Mouse (Mus musculus) cerebellum, postnatal 25 days (tissue): ENCODE measurements at regions not wholly inside any gene's neighbourhood (a gene's known extent, or its start where the extent isn't known, plus 50 kb on each side); places are given as distances from the start of the nearest gene placed in this dataset.

Experiments used
- DNase-seq, 2 experiments: peaks; one replicate each; pipeline ENCODE4 v3.0.0; 2021; ENCODE audit warnings: mixed read lengths in 2 of 2

DNA sequence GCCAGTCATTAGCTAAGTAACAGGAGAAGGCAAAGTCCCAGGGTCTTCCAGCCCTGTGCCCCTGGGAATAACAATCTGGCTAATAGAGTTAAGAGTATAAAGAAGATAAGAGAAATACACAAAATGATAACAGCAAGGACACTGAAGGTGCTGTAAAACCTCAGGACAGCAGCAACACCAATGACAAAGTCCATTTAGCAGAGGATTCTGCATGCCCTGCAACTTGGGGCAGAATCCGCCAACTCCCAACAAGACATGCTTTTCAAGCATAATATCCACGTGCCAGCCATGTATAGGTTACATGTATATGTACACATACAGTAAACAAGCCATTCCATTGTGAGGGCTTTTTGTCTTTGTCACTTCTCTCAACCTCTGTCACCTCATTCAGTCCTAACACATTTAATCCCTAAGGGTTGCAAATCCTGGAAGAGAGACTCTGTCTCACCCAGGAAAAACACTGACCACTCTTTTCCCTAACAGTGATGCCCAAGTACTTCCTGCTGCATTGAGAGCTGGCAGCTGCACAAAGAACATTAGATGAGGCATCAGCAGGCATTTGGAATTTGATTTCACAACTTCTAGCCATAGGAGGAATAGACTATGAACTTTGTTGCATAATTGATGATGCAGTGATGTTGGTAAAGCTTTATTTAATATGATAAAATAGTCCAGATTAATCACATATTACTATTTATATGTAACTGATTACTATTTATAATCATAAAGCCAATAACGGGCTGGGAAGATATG is 105.8 kb upstream of the Slc4a7 start:
- no peak for DNase-seq

DNA sequence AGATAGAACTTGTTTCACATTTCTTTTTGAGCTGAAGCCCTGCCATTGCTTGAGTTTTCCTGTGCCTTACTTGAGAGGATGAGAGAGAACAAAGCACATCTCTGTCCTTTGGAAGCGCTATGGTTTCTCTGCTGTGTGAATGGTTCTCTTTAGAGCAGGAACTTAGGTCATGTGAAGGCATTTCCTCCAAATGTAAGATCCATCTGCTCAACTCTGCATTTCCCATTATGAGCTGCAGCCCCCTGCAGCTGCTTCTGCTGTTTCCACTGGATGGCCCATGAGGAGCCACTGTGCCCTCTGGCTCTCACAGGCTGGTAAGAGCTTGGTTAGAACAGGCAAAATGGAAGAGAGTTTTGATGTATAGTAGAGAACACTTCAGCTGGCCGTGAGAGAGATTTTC is 102.5 kb upstream of the Slc4a7 start:
- DNase-seq = no peak

DNA sequence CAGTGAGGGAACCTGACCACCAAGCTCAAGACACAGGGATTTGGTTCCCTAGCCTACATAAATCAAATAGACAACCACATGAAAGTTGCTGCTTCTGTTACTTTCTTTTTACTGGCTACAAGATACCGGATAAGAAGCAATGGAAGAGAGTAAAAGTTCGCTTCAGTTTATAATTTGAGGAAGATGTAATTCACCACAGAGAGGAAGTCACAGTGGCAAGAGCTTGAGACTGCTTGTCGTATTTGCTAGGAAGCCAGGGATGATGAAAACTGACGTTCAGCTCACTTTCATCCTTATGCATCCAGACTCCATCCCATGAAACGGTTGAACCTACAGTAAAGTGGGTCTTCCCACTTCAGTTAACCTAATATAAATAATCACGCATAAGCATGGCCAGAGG is 102.1 kb upstream of the Slc4a7 start:
- no peak for DNase-seq

DNA sequence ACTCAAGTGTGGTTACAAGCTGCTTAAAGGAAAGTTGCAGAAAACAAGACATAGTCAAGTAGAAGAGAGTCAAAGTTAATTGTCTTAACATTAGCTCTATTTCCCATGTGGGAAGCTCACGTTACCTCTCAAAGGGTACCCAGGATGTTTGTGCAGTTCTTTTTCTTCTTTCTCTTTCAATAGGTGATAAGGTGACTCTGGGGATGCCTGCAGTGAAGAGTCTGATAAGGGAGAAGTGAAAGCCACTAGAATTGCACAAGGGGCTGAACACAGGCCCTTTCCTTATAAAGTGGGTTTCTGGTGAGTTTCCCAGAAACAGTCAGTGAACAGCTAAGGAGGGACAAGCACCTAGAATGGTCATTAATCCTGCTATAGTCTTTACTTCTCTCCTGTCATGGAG is 98.6 kb upstream of the Slc4a7 start:
- DNase-seq = no peak

DNA sequence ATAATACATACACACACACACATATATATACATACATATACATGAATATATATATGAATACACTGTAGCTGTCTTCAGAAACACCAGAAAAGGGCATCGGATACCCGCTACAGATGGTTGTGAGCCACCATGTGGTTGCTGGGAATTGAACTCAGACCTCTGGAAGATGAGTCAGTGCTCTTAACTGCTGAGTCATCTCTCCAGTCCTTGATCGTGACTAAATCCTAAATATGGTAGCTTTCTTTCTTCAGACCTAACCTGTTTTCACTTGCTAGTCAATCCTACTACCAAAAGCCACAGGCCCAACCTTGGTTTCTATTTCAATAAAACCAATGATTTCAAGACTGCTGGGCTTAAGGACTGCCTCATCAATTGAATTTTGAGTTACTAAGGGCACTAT is 95.0 kb upstream of the Slc4a7 start:
- DNase-seq = no peak

DNA sequence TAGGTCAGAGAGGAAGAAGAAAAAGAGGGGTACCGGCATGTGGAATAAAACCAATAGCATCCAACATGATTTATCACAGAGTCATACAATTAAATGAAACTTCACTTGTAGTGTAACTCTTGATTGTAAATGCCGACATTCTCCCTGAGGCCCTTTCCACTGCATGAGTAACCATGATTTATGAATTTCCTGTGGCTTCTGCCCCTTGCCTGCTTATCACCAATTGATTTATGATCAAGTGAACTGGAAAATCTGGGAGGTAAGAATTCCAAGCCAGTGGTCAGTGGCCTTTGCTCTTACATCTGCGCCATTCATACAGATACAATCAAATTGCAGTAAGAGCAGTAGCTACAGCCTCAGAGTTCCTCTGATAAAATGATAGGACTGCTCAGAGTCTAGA is 89.8 kb upstream of the Slc4a7 start:
- no peak for DNase-seq

DNA sequence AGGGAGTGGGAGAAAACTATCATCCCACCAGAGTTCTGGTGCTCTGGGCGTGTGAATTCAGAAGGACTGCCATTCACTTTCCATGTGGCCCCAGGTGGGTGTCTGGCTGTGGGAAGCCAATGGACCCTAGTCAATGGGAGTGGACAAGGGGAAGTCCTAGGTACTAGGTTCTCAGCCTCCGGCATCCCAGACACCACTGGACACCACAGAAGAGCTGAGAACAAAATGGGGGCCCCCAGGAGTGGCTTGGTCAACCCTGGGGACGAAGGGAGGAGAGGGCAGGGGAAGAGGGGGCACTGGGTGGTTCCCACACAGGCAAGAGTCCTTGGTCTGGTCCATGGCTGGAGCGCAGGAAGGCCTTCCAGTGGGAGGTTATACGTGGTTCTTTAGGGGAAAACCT is 81.8 kb upstream of the Slc4a7 start:
- no peak for DNase-seq

DNA sequence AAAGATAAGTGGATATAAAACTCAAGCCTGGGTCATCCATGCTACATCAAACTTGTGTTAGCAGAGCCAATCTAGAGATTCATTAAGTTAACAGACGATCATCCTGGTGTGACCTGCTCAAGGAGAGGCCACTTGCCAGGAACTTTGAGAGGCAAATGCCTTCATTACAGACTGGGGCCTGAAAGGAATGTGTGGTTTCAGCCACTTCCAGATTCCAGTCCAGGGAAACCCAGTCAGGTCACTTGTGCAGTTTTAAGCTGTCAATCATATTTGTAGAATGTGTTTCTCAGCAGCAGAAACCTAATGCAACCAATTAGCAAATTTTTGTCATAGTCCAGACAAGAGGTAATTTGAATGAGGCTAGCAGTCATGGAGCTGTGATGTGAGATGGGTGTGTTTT is 73.4 kb upstream of the Slc4a7 start:
- no peak for DNase-seq

DNA sequence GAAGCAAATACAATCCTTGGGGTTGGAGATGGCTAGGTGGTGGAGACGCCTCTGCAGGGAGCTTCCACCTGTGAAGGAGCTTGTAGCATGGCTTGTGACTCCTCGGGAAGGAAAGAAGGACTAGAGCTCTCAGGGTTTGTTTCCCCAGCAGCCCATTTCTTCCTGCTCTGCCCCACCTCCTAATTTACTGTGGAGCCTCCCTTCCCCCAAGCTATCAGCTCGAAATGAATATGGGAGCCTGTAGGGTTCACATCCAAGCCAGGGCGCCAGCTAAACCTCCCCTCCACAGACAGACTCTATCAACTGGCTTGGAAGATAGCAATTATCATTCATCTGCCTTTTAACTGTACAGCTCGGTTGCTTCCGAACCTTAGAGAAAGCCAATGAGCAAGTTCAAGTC is 70.3 kb upstream of the Slc4a7 start:
- no peak for DNase-seq

DNA sequence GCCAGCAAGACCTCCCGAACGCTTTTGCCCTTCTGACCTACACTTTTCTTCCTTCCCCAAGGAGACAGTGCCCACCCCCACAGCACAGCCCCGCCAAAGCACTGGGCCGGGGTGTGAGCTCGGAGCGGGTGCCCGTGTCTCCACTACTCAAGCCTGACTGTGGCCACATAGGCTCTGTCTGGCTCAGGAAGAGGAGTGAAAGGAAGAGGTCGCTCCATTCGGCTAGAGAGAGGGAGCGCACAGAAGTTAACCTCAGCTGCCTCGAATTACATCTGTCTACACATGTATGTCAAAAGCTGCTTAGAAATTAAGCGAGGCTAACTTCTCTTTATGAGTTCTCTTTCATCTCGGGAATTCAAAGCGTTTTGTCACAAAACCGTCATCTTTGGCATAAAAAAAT is 69.6 kb upstream of the Slc4a7 start:
- peak in 1 of 2 experiments; percentile 9 for DNase-seq

DNA sequence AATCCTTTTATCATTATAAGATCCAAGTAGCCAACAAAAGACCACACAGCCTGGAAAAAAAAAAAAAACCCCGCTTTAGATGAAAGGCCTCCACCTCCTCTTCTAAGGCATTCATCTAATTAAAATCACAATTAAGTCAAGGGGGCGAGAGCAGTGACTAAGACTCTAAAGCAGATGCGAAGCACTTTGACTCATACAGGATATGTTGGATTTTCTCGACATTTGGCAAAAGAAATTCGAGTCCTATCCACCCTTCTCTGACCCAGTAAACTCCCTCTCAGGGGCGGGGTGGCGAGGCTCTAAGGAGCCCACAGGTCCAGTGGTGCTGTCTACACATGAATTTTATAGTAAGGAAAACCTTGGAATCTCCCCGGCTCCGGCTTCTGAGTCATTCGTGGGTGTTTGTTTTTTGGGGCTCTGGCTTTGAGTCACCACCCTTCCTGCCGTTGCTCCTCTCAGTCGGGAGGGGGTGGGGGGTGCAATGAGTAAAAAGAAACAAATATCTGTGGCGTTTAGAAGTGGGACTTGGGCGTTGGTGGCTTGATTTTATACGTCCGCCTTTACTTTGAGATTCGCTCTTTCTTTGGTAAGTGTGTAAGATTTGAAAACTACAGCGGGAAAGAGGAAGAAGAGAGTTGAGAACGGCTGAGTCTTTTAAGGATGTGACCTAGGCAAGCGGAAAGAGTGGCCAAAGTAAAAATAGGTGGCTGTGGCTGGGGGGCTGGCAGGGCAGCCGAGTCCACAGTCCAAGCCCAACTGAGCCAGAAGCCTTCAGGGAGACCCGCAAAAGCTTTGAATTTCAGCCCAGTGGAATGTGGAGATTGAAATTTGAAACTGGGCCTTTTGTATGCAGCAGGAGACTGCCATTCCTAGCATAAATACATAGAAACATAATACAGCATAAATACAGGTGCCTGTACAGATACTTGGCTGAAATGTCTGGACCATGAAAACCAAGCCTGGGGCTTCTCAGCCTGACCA is 68.8 kb upstream of the Slc4a7 start:
- peak; percentile 11 to 14 for DNase-seq

DNA sequence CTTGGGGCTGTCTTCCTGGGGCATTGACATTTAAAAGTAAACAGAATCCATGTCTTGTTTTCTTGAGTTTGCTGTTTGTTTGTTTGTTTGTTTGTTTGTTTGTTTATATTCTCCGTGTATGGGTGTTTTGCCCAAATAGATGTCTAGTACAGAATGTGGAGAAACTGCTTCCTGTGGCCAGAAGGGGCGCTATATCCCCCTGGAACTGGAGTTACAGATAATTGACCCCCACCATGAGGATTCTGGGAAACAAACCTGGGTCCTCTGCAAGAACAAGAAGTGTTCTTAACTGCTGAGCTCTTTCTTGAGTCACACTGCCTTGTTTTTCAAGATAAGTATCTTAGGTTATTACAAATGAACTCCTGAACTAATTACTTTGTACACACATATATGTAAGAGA is 68.1 kb upstream of the Slc4a7 start:
- no peak for DNase-seq

DNA sequence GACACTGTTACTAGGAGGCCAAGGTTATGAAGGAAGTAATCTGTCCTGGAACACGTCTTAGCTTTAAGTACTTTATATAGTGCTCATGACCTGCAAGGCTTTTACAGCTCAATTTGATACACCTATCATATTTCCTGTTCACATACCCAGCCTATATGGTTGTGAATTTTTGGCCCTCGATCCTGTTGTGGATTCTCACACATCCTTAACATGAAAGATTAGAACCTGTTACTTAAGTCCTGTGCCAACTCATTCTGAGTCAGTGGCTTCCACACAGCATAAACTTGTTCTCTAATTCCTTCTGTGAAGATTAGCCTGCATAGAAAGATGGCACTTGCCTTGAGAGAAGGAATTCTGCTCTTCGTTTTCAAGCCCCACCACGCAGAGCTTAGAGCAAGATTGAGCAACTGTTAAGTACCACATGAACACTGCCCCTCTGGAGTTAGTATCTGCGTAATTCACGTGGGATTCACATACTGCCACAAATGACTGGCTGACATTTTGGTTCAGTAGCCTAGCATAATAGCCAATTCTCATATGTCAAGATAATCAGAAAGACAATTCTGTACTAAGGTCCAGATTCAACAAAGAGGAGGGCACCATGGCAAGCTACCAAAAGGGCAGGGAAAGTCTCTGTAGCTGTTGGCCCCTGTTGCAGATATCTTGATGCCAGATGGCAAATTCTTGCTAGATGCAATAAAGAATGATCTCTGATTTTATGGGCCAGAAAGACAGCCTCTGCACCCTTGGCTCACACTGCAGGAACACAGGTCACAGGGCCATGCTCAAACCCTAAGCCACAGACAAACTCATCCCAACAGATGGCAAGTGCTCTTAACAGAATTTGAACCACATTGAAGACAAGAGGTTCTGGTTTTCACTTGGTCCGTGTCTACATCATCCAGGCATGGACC is 62.7 kb upstream of the Slc4a7 start:
- no peak for DNase-seq

DNA sequence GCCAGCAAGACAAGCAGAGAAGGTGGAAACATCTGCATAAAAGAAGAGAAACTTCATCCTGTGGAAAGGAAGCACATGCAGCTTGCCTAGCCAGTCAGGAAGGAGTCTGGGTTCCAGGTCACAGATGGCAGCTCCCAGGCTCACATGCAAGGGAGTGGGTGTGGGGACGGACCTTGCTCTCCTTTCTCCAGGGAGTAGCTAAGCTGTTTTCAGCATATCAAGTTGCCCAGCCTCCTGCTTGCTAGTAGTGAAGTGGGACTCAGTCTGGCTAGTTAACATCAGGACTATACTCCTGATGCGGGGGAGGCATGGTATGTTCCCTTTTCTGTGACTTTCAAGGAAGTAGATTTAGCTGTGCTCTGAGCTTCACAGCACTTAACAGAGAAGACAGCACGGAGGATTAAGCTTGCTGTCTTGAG is 62.0 kb upstream of the Slc4a7 start:
- no peak for DNase-seq

DNA sequence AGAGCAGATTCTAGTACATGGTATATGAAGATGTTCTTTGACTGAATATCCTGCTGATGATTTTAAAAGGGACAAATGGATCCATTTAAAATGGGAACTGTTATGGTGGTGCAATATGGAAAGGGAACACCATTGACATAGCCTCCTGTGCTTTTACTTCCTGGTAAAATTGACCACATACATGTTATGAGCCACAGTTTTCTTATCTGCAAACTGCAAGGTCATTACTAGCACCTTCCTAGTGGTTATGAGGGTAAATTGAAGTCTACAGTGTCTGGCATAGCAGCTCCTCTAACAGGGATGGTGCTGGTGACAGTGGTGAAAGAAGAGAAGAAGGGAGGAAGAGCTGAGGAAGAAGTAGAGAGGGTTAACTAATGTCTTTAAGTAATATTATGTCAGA is 61.5 kb upstream of the Slc4a7 start:
- no peak for DNase-seq

DNA sequence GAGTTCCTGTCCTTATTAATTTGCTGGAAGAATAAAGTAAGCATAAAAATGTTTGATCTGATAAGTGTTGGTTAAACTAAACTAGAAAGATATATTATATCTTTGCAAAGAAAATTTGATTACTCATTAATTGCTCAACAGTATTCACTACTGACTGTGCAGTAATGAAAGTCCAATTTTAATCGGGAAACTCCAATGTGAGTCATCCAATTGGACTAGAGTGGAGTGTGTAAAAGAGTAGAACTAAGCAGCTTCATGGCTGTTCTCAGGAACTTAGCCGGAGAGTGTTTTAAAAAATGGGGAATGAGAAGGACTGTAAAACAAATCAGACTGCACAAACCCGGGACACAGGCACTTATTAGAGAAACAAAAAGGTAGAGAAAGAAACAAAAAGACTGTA is 58.5 kb upstream of the Slc4a7 start:
- DNase-seq = no peak

DNA sequence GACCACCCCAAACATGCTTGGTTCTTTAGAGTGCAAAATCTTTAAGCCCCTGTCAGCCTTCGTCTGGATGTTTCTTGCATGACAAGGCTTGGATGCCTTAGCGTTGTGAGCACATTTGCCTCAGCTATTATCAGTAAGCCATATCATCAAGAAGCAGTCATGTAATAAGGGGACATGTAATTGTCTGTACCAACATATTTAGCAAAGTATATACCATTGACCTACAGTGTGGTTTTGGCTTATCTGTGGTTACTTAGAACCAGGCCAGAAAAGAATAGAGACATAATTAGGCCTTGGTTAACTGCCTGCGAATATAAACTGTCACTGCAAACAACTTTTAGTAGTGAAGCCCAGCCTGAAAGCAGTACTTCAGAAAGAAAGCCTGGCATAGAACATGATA is 57.0 kb upstream of the Slc4a7 start:
- no peak for DNase-seq
